Mouse (Mus musculus): Measurements from ENCODE around the gene Zfp541.

Gene Zfp541

GRCm38 (mm10) chr7:16061219-16062098 lies at the start of gene Zfp541:
Gene Zfp541 (plus strand): TSS chr7:16061814.
- DNase-seq (ENCODE audit: low spot score), result no peak

- DNase-seq (ENCODE audit: low spot score), result no peak
These were observed 48.9 kb upstream of the Zfp541 start for GRCm38 (mm10) chr7:16012576-16013263.

GRCm38 (mm10) chr7:16013722-16014275 lies 47.8 kb upstream of the Zfp541 start:
- no peak for DNase-seq (ENCODE audit: low spot score)

GRCm38 (mm10) chr7:16014521-16015175 lies 47.0 kb upstream of the Zfp541 start:
- no peak for DNase-seq (ENCODE audit: low spot score)

- no peak for DNase-seq (ENCODE audit: low spot score)
These were observed 46.2 kb upstream of the Zfp541 start for GRCm38 (mm10) chr7:16015384-16015783.

GRCm38 (mm10) chr7:16018016-16018810 lies 43.4 kb upstream of the Zfp541 start:
- DNase-seq (ENCODE audit: low spot score), result no peak

GRCm38 (mm10) chr7:16019256-16020094 lies 42.1 kb upstream of the Zfp541 start:
- no peak for DNase-seq (ENCODE audit: low spot score)

- DNase-seq (ENCODE audit: low spot score), result no peak
These were observed 36.9 kb upstream of the Zfp541 start for GRCm38 (mm10) chr7:16024603-16025222.

GRCm38 (mm10) chr7:16028102-16028927 lies 33.3 kb upstream of the Zfp541 start:
- DNase-seq (ENCODE audit: low spot score), result no peak

GRCm38 (mm10) chr7:16031072-16031471 lies 30.5 kb upstream of the Zfp541 start:
- DNase-seq (ENCODE audit: low spot score), result no peak

- DNase-seq (ENCODE audit: low spot score), result no peak
These were observed 28.6 kb upstream of the Zfp541 start for GRCm38 (mm10) chr7:16033059-16033458.

- DNase-seq (ENCODE audit: low spot score), result no peak
These were observed 27.8 kb upstream of the Zfp541 start for GRCm38 (mm10) chr7:16033580-16034461.

- no peak for DNase-seq (ENCODE audit: low spot score)
These were observed 24.6 kb upstream of the Zfp541 start for GRCm38 (mm10) chr7:16036972-16037371.

- DNase-seq (ENCODE audit: low spot score), result no peak
These were observed 22.3 kb upstream of the Zfp541 start for GRCm38 (mm10) chr7:16039363-16039762.

GRCm38 (mm10) chr7:16041208-16041607 lies 20.4 kb upstream of the Zfp541 start:
- DNase-seq (ENCODE audit: low spot score), result no peak

- no peak for DNase-seq (ENCODE audit: low spot score)
These were observed 18.5 kb upstream of the Zfp541 start for GRCm38 (mm10) chr7:16042850-16043775.

GRCm38 (mm10) chr7:16043861-16044435 lies 17.7 kb upstream of the Zfp541 start:
- DNase-seq (ENCODE audit: low spot score), result no peak
